Mouse (Mus musculus) E14TG2a.4 (cell line): ENCODE data around the gene Mb.

Experiments
- H3K27me3 ChIP-seq: 2 replicates; pipeline ENCODE4 v1.6.1; 2014; ENCODE audit warnings: low read length, control low read depth; ENCODE audit not compliant: insufficient read depth
- H3K36me3 ChIP-seq: 2 replicates; pipeline ENCODE4 v1.6.1; 2014; ENCODE audit warnings: low read length, control low read depth; ENCODE audit not compliant: insufficient read depth
- H3K4me1 ChIP-seq: replicated peaks from 2 replicates; pipeline ENCODE4 v1.6.1; 2014; ENCODE audit warnings: low read depth, low read length, control low read depth
- H3K4me3 ChIP-seq: replicated peaks from 2 replicates; pipeline ENCODE4 v1.5.1; 2014; ENCODE audit warnings: mild to moderate bottlenecking, low read length
- H3K9me3 ChIP-seq: 2 replicates; pipeline ENCODE4 v1.6.1; 2014; ENCODE audit warnings: low read length, control low read depth
- CTCF ChIP-seq: conservative IDR thresholded peaks from 2 replicates; pipeline ENCODE4 v1.5.1; 2014; ENCODE audit warnings: low read length
- NANOG ChIP-seq: IDR thresholded peaks from 2 replicates; pipeline ENCODE4 v1.6.1; 2014; ENCODE audit warnings: borderline replicate concordance, low read length, mixed read lengths
- POU5F1 ChIP-seq: IDR thresholded peaks from 2 replicates; pipeline ENCODE4 v1.6.1; 2014; ENCODE audit warnings: low read length, borderline replicate concordance

Gene Mb

GRCm38 (mm10) chr15:77081454-77081853, 31.0 kb upstream of the Mb start:
- Histone ChIP-seq H3K36me3 (peaks cover 64% of the 10 kb centered on the region), H3K4me1 (peaks cover 68% of the 10 kb centered on the region), H3K9me3 (no peaks in the 10 kb centered on the region), H3K27me3 (no peaks in the 10 kb centered on the region), H3K4me3 (peak overlapping the region; percentile 78)
- no peak for TF ChIP-seq NANOG
- TF ChIP-seq POU5F1, result no peak
- TF ChIP-seq CTCF, result no peak

- Histone ChIP-seq H3K27me3 (no peaks in the 10 kb centered on the region), H3K36me3 (peaks cover 66% of the 10 kb centered on the region), H3K4me1 (peaks cover 75% of the 10 kb centered on the region), H3K4me3 (peak overlapping the region; percentile 78), H3K9me3 (no peaks in the 10 kb centered on the region)
- TF ChIP-seq POU5F1 (no peak), CTCF (no peak), NANOG (no peak)
Measured at GRCm38 (mm10) chr15:77080684-77081254, 30.3 kb upstream of the Mb start.

GRCm38 (mm10) chr15:77079890-77080361, 29.5 kb upstream of the Mb start:
- TF ChIP-seq CTCF (no peak), POU5F1 (no peak), NANOG (no peak)
- Histone ChIP-seq H3K4me3 (peak overlapping the region; percentile 78), H3K4me1 (peaks cover 81% of the 10 kb centered on the region), H3K27me3 (no peaks in the 10 kb centered on the region), H3K9me3 (no peaks in the 10 kb centered on the region), H3K36me3 (peaks cover 64% of the 10 kb centered on the region)

GRCm38 (mm10) chr15:77079256-77079822, 28.9 kb upstream of the Mb start:
- TF ChIP-seq POU5F1 (no peak), CTCF (no peak), NANOG (no peak)
- Histone ChIP-seq H3K36me3 (peaks cover 64% of the 10 kb centered on the region), H3K4me3 (peak overlapping the region; percentile 78), H3K4me1 (peaks cover 84% of the 10 kb centered on the region), H3K27me3 (no peaks in the 10 kb centered on the region), H3K9me3 (no peaks in the 10 kb centered on the region)

GRCm38 (mm10) chr15:77078786-77079185, 28.3 kb upstream of the Mb start:
- H3K9me3 ChIP-seq, result no peaks in the 10 kb centered on the region
- H3K4me1 ChIP-seq, result peaks cover 84% of the 10 kb centered on the region
- no peak for TF ChIP-seq CTCF
- H3K4me3 ChIP-seq, result peak overlapping the region; percentile 78
- no peaks in the 10 kb centered on the region for H3K27me3 ChIP-seq
- peaks cover 64% of the 10 kb centered on the region for H3K36me3 ChIP-seq

GRCm38 (mm10) chr15:77077906-77078305, 27.4 kb upstream of the Mb start:
- no peaks in the 10 kb centered on the region for H3K27me3 ChIP-seq
- peak overlapping the region; percentile 78 for H3K4me3 ChIP-seq
- H3K4me1 ChIP-seq, result peaks cover 86% of the 10 kb centered on the region
- H3K36me3 ChIP-seq, result peaks cover 63% of the 10 kb centered on the region
- no peaks in the 10 kb centered on the region for H3K9me3 ChIP-seq
- TF ChIP-seq POU5F1 (no peak), CTCF (no peak), NANOG (no peak)

- H3K36me3 ChIP-seq, result peaks cover 56% of the 10 kb centered on the region
- peak overlapping the region; percentile 78; the same call in 1 of the 2 replicates for H3K4me3 ChIP-seq
- H3K9me3 ChIP-seq, result no peaks in the 10 kb centered on the region
- no peaks in the 10 kb centered on the region for H3K27me3 ChIP-seq
- no peak for TF ChIP-seq NANOG
- TF ChIP-seq POU5F1, result no peak
- TF ChIP-seq CTCF, result no peak
- peaks cover 86% of the 10 kb centered on the region for H3K4me1 ChIP-seq
Measured at GRCm38 (mm10) chr15:77076523-77076922, 26.1 kb upstream of the Mb start.

- H3K27me3 ChIP-seq, result no peaks in the 10 kb centered on the region
- H3K9me3 ChIP-seq, result no peaks in the 10 kb centered on the region
- peaks cover 67% of the 10 kb centered on the region for H3K4me1 ChIP-seq
- TF ChIP-seq NANOG, result no peak
- H3K4me3 ChIP-seq, result no peak overlapping the region
- H3K36me3 ChIP-seq, result peaks cover 54% of the 10 kb centered on the region
Measured at GRCm38 (mm10) chr15:77072556-77073163, 22.2 kb upstream of the Mb start.

- peaks cover 65% of the 10 kb centered on the region for H3K4me1 ChIP-seq
- TF ChIP-seq POU5F1 (no peak), NANOG (no peak), CTCF (peak; percentile 38; the same call in 1 of the 2 replicates)
- peak overlapping the region; percentile 63 for H3K4me3 ChIP-seq
- H3K36me3 ChIP-seq, result peaks cover 42% of the 10 kb centered on the region
- no peaks in the 10 kb centered on the region for H3K9me3 ChIP-seq
- H3K27me3 ChIP-seq, result no peaks in the 10 kb centered on the region
Measured at GRCm38 (mm10) chr15:77071501-77071900, 21.0 kb upstream of the Mb start.
